Mouse (Mus musculus): ENCODE measurements around the gene Cdc20.

GRCm38 (mm10) chr4:118416329-118416728 is 20.8 kb downstream of the Cdc20 start:
- TF ChIP-seq CTCF (IDR thresholded peaks at IDR 0.05; ENCODE audit: borderline replicate concordance, extremely low read depth, insufficient read depth, insufficient read length) (no peak), POLR2A (IDR thresholded peaks at IDR 0.05; ENCODE audit: borderline replicate concordance, extremely low read depth, insufficient read depth, insufficient read length, poor library complexity, severe bottlenecking) (no peak)

All from brain, embryonic 14.5 days (tissue).